Mouse (Mus musculus): ENCODE data around the gene Anxa6. TPM values are rescaled to one million over a fixed set of nuclear protein-coding genes. Genes with fewer than 3 reads are reported as not detected.

Gene Anxa6
- polyA plus RNA-seq, 1 experiment from 2014 or later, result 78.5 TPM

DNA sequence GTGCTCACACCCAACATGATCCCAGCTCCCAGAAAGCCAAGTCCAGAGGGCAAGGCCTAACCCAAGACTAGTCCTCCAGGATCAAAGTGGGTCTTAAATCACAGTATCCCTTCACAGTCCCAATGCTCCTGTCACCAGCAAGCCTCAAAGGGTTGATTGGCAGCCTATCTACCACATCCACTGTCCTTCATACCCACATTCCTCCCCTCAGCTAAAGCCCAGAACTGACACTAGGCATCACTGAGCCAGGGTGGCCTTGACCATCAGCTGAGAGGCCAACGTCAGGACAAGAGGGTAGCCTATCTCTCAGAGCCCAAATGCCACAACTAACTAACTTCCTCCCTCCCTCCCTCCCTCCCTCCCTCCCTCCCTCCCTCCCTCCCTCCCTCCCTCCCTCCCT lies 83.5 kb downstream of the Anxa6 start:
- H3K4me1 ChIP-seq (replicated peaks; ENCODE audit: control insufficient read depth, insufficient read depth, low read length), result peaks cover 15% of the 10 kb centered on the region
- ATAC-seq (replicated peaks; ENCODE audit: low FRiP score), result no peak
- WGBS, result 25% methylated on average over 1 of the region's 1 CpGs
- H3K27ac ChIP-seq (ENCODE audit: low read depth, low read length), result no peak overlapping the region
- no peaks in the 10 kb centered on the region for H3K36me3 ChIP-seq (ENCODE audit: control insufficient read depth, insufficient read depth, low read length)
- no peaks in the 10 kb centered on the region for H3K9me3 ChIP-seq (ENCODE audit: control insufficient read depth, low read length)
- H3K4me2 ChIP-seq, result no peak overlapping the region
- H3K27me3 ChIP-seq (replicated peaks; ENCODE audit: control insufficient read depth, insufficient read depth, low read length), result no peaks in the 10 kb centered on the region
- H3K9ac ChIP-seq (ENCODE audit: low read depth, low read length), result no peak overlapping the region
- H3K4me3 ChIP-seq (ENCODE audit: low read depth, low read length), result no peak overlapping the region
- DNase-seq (ENCODE audit: low spot score), result no peak

DNA sequence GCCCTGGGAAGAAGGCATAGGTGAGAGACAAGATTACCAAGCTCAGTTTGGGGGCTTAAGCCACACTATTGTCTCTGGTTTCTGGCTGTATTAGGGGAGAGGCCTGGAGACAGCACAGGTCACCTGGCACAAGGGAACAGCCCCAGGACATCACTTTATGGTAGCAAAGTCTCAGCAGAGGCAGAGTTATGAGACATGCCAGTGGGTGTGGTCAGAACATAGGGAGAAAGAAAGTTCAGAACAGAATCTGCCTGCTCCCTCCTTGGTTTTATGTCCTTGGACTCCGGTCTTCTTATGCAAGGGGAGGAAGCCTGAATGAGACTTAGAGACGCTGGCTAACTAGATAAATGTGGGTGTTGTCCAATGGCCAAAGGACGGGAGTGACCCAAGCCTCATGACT lies 88.5 kb downstream of the Anxa6 start:
- H3K27ac ChIP-seq (ENCODE audit: low read depth, low read length), result no peak overlapping the region
- H3K27me3 ChIP-seq (replicated peaks; ENCODE audit: control insufficient read depth, insufficient read depth, low read length), result no peaks in the 10 kb centered on the region
- DNase-seq (ENCODE audit: low spot score), result no peak
- H3K9ac ChIP-seq (ENCODE audit: low read depth, low read length), result no peak overlapping the region
- H3K36me3 ChIP-seq (ENCODE audit: control insufficient read depth, insufficient read depth, low read length), result no peaks in the 10 kb centered on the region
- no peak overlapping the region for H3K4me3 ChIP-seq (ENCODE audit: low read depth, low read length)
- WGBS, result 85% methylated on average over 3 of the region's 3 CpGs
- no peaks in the 10 kb centered on the region for H3K4me1 ChIP-seq (replicated peaks; ENCODE audit: control insufficient read depth, insufficient read depth, low read length)
- H3K4me2 ChIP-seq, result no peak overlapping the region
- H3K9me3 ChIP-seq (ENCODE audit: control insufficient read depth, low read length), result no peaks in the 10 kb centered on the region
- no peak for ATAC-seq (replicated peaks; ENCODE audit: low FRiP score)

DNA sequence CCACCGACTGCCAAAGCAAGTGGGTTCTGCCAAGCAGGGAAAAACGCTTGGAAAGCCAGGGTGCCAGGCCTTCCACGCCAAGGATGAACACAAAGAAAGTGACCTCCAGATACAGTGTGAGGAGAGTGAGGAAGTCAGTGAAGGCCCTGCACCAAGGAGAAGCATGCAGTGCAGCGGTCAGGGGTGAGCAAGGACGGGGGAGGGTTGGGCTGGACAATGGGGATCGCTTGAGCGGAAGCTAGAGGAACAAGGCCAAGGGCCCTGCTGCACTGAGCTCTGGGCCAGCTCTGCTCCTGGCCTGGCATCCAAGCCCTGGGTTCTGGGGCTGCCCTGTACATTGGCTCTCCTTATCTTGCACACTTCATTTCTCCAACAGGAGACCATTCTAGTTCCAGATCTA lies 93.2 kb downstream of the Anxa6 start:
- Histone ChIP-seq H3K4me2 (no peak overlapping the region), H3K4me3 (ENCODE audit: low read depth, low read length) (no peak overlapping the region), H3K27me3 (replicated peaks; ENCODE audit: control insufficient read depth, insufficient read depth, low read length) (no peaks in the 10 kb centered on the region), H3K9ac (ENCODE audit: low read depth, low read length) (no peak overlapping the region), H3K9me3 (ENCODE audit: control insufficient read depth, low read length) (no peaks in the 10 kb centered on the region), H3K27ac (ENCODE audit: low read depth, low read length) (no peak overlapping the region), H3K4me1 (replicated peaks; ENCODE audit: control insufficient read depth, insufficient read depth, low read length) (no peaks in the 10 kb centered on the region), H3K36me3 (ENCODE audit: control insufficient read depth, insufficient read depth, low read length) (no peaks in the 10 kb centered on the region; the same call in 1 of the 2 replicates)
- no peak for DNase-seq (ENCODE audit: low spot score)
- WGBS, result 82% methylated on average over 7 of the region's 7 CpGs
- no peak for ATAC-seq (replicated peaks; ENCODE audit: low FRiP score)

DNA sequence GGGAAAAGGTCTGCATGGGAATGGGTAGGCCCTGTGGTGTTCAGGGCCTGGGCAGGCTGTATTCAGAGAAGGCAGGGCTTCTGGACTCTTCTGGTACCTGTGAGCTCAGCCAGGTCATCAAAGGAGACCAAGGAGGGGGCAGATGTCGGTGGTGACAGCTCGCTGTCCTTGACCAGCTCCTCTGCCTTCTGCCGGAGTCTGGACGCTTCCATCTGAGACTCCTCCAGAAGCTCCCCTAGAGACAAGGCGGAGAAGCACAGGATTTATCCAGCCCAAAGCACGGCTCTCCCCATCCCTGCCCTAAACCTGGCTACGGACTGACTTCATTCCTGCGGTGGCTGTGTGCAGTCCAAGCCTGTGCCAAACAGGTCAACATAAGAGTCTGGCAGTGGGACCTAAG lies 93.7 kb downstream of the Anxa6 start:
- WGBS, result 81% methylated on average over 8 of the region's 8 CpGs
- no peak for ATAC-seq (replicated peaks; ENCODE audit: low FRiP score)
- H3K27ac ChIP-seq (ENCODE audit: low read depth, low read length), result no peak overlapping the region
- no peak overlapping the region for H3K4me3 ChIP-seq (ENCODE audit: low read depth, low read length)
- no peak for DNase-seq (ENCODE audit: low spot score)
- no peak overlapping the region for H3K9ac ChIP-seq (ENCODE audit: low read depth, low read length)
- no peaks in the 10 kb centered on the region for H3K9me3 ChIP-seq (ENCODE audit: control insufficient read depth, low read length)
- H3K36me3 ChIP-seq (ENCODE audit: control insufficient read depth, insufficient read depth, low read length), result no peaks in the 10 kb centered on the region; the same call in 1 of the 2 replicates
- no peak overlapping the region for H3K4me2 ChIP-seq
- no peaks in the 10 kb centered on the region for H3K27me3 ChIP-seq (replicated peaks; ENCODE audit: control insufficient read depth, insufficient read depth, low read length)
- H3K4me1 ChIP-seq (replicated peaks; ENCODE audit: control insufficient read depth, insufficient read depth, low read length), result no peaks in the 10 kb centered on the region

DNA sequence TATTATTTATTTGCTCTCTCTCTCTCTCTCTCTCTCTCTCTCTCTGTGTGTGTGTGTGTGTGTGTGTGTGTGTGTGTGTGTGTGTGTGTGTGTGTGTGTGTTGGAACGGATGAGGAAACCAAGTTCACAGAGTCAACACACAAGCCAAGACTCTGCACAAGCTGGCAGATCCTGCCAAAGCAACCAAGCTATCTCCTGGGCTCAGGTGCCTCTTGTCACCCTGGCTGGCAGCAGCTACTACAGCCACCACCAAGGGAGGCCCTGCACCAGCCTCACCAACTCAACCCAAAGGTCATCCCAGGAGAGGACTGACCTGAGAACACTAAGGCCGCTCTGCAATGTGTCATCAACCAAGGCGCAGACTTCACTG lies 96.5 kb downstream of the Anxa6 start:
- Histone ChIP-seq H3K4me3 (ENCODE audit: low read depth, low read length) (no peak overlapping the region), H3K4me2 (no peak overlapping the region), H3K9ac (ENCODE audit: low read depth, low read length) (no peak overlapping the region), H3K27ac (ENCODE audit: low read depth, low read length) (no peak overlapping the region), H3K9me3 (ENCODE audit: control insufficient read depth, low read length) (no peaks in the 10 kb centered on the region), H3K4me1 (replicated peaks; ENCODE audit: control insufficient read depth, insufficient read depth, low read length) (no peaks in the 10 kb centered on the region), H3K27me3 (replicated peaks; ENCODE audit: control insufficient read depth, insufficient read depth, low read length) (no peaks in the 10 kb centered on the region), H3K36me3 (ENCODE audit: control insufficient read depth, insufficient read depth, low read length) (peaks cover 6% of the 10 kb centered on the region; the same call in 1 of the 2 replicates)
- ATAC-seq (replicated peaks; ENCODE audit: low FRiP score) (no peak), DNase-seq (ENCODE audit: low spot score) (no peak)
- 91% methylated on average over 3 of the region's 3 CpGs for WGBS

DNA sequence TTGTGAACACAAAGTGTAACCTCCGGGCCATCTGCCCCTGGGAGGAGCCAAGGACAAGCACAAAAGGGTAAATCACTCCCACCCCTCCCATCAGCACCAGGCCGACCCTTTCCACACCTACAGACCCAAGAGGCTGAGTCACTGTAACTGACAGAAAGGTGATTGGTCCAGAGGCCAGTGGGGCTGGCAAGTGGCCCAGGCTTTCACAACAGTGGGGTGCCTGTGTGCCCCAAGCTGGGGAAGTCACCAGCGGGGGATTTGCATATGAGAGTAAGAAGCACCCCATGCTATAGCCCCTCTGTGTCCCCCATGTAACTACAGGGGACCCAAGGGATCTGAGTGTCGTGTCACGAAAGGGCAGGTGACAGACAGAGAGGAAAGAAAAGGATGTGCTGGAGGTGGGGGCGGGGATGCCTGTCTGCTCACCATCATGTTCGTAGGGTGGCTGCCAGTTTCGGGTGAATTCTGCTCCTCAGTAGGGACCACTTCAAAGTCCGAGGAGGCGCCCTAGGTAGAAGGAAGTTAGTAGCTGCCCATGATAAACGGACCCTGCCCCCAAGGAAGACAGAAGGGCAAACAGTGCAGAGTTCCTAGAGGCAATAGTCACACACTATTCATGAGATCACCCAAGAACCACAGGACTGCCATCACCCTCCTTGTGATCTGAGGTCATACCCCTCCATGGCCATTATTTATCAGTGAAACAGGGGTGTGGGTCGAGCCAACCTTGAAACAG lies 97.0 kb downstream of the Anxa6 start:
- Histone ChIP-seq H3K27ac (ENCODE audit: low read depth, low read length) (no peak overlapping the region), H3K4me2 (no peak overlapping the region), H3K9ac (ENCODE audit: low read depth, low read length) (no peak overlapping the region), H3K27me3 (replicated peaks; ENCODE audit: control insufficient read depth, insufficient read depth, low read length) (no peaks in the 10 kb centered on the region), H3K9me3 (ENCODE audit: control insufficient read depth, low read length) (no peaks in the 10 kb centered on the region), H3K4me3 (ENCODE audit: low read depth, low read length) (no peak overlapping the region), H3K36me3 (ENCODE audit: control insufficient read depth, insufficient read depth, low read length) (peaks cover 6% of the 10 kb centered on the region; the same call in 1 of the 2 replicates), H3K4me1 (replicated peaks; ENCODE audit: control insufficient read depth, insufficient read depth, low read length) (no peaks in the 10 kb centered on the region)
- ATAC-seq (replicated peaks; ENCODE audit: low FRiP score), result no peak
- 50% methylated on average over 12 of the region's 12 CpGs for WGBS
- DNase-seq (ENCODE audit: low spot score), result no peak

DNA sequence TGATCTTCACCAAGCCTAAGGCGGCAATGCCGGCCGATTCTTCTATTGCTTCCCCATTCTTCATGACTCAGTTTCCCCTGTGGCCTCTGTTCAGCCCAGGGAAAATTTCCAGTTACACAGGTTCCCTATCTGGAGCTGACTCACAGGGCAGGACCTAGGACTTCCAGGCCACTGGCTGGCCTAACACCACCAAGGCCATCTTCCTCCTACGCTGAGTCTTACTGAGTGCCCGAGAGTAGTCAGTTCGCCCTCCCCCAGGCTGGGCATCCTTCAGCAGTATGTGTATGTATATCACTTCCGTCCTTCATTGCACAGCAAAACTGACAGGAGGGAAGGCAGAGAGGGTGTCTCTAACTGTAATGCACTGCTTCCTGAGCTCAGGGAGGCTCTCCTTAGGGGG lies 99.0 kb downstream of the Anxa6 start:
- Histone ChIP-seq H3K27me3 (replicated peaks; ENCODE audit: control insufficient read depth, insufficient read depth, low read length) (no peaks in the 10 kb centered on the region), H3K4me1 (replicated peaks; ENCODE audit: control insufficient read depth, insufficient read depth, low read length) (no peaks in the 10 kb centered on the region), H3K27ac (ENCODE audit: low read depth, low read length) (no peak overlapping the region), H3K36me3 (ENCODE audit: control insufficient read depth, insufficient read depth, low read length) (peaks cover 10% of the 10 kb centered on the region; the same call in 1 of the 2 replicates), H3K4me3 (ENCODE audit: low read depth, low read length) (no peak overlapping the region), H3K9me3 (ENCODE audit: control insufficient read depth, low read length) (no peaks in the 10 kb centered on the region), H3K9ac (ENCODE audit: low read depth, low read length) (no peak overlapping the region), H3K4me2 (no peak overlapping the region)
- ATAC-seq (replicated peaks; ENCODE audit: low FRiP score) (no peak), DNase-seq (ENCODE audit: low spot score) (no peak)
- WGBS, result 83% methylated on average over 7 of the region's 7 CpGs

DNA sequence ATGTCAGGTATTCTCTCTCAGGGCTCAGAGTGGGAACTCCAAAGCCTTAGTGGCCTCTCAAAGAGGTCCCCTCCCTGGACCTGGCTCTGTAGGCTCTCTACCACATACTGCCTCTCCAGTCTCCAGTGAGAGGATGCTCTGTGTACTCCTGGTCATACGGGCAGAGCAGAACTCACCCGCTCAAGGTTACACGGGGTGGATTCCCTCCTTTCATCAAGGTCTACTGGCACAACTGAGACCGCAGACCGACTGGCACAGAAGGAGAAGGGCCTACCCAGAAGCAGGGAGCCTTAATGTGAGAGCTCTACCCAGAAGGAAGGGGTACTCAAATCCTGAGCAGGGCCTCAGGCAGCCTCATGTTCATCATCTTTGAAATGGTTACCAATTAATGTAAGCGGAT lies 100.7 kb downstream of the Anxa6 start:
- H3K9me3 ChIP-seq (ENCODE audit: control insufficient read depth, low read length), result no peaks in the 10 kb centered on the region
- H3K36me3 ChIP-seq (ENCODE audit: control insufficient read depth, insufficient read depth, low read length), result peaks cover 11% of the 10 kb centered on the region; the same call in 1 of the 2 replicates
- 91% methylated on average over 6 of the region's 6 CpGs for WGBS

DNA sequence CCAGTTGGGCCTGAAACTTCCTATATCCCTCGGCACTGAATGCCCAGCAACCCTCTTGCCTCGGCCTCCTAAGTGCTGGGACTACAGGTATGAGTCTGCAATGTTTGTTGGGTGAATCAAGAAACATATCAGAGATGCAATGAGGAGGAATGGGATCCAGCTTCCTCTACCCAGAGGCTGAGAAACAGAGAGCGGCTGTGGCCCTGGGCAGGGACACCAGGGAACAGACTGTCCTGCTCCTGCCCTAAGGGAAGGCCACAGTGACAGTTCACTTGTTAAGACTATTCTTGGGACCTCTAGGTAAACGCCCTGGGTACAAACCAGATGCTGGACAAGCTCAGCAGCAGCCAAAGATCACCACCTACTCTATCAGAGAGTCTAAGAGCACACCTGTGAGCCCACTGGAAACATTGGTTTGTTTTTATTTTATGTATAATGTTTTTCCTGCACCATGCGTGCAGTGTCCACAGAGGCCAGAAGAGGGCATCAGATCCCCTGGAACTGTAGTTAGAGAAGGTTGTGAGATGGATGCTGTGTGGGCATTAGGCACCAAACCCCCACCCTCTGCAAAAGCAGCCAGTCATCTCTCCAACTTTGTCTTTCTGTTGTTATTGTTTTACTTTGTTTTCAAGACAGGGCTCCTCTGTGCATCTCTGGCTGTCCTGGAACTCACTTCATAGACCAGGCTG lies 101.7 kb downstream of the Anxa6 start:
- 0 out of 2 replicates have a peak, but pooled peaks cover 4% of the 10 kb centered on the region for H3K4me1 ChIP-seq (replicated peaks; ENCODE audit: control insufficient read depth, insufficient read depth, low read length)
- H3K27ac ChIP-seq (ENCODE audit: low read depth, low read length), result no peak overlapping the region
- DNase-seq (ENCODE audit: low spot score) (no peak), ATAC-seq (replicated peaks; ENCODE audit: low FRiP score) (no peak)
- H3K4me3 ChIP-seq (ENCODE audit: low read depth, low read length), result no peak overlapping the region
- peaks cover 11% of the 10 kb centered on the region; the same call in 1 of the 2 replicates for H3K36me3 ChIP-seq (ENCODE audit: control insufficient read depth, insufficient read depth, low read length)
- H3K9me3 ChIP-seq (ENCODE audit: control insufficient read depth, low read length), result no peaks in the 10 kb centered on the region
- 63% methylated on average over 5 of the region's 5 CpGs for WGBS
- H3K4me2 ChIP-seq, result no peak overlapping the region
- no peak overlapping the region for H3K9ac ChIP-seq (ENCODE audit: low read depth, low read length)
- H3K27me3 ChIP-seq (replicated peaks; ENCODE audit: control insufficient read depth, insufficient read depth, low read length), result no peaks in the 10 kb centered on the region

More for the DNA sequence above, 100.7 kb downstream of the Anxa6 start:
- no peak overlapping the region for H3K4me2 ChIP-seq
- no peak overlapping the region for H3K9ac ChIP-seq (ENCODE audit: low read depth, low read length)
- DNase-seq (ENCODE audit: low spot score), result no peak
- H3K27ac ChIP-seq (ENCODE audit: low read depth, low read length), result no peak overlapping the region
- ATAC-seq (replicated peaks; ENCODE audit: low FRiP score), result no peak
- no peaks in the 10 kb centered on the region for H3K27me3 ChIP-seq (replicated peaks; ENCODE audit: control insufficient read depth, insufficient read depth, low read length)
- no peak overlapping the region for H3K4me3 ChIP-seq (ENCODE audit: low read depth, low read length)
- 0 out of 2 replicates have a peak, but pooled peaks cover 4% of the 10 kb centered on the region for H3K4me1 ChIP-seq (replicated peaks; ENCODE audit: control insufficient read depth, insufficient read depth, low read length)
